Mouse (Mus musculus): ENCODE data around the gene Hs6st2. TPM values are rescaled to one million over a fixed set of nuclear protein-coding genes. Genes with fewer than 3 reads are reported as not detected.

The Hs6st2 gene
- polyA plus RNA-seq (2012; rRNA removed): 0.96 and 1.2 TPM in 2 replicates

GRCm38 (mm10) chrX:51681756-51682155 lies at the start of gene Hs6st2:
TSS of gene Hs6st2 (minus strand) at chrX:51681856.
- H3K27me3 ChIP-seq (ENCODE audit: control insufficient read depth, insufficient read depth, low read length): no peaks in the 10 kb centered on the region
- H3K27ac ChIP-seq (ENCODE audit: control insufficient read depth, insufficient read depth, low read depth, low read length): peak within 1 kb of the TSS; percentile 83
- H3K36me3 ChIP-seq (ENCODE audit: control insufficient read depth, insufficient read depth, low read length): no peaks in the 10 kb centered on the region
- H3K4me3 ChIP-seq (ENCODE audit: control insufficient read depth, low read depth, low read length): peak within 1 kb of the TSS; percentile 85
- TF ChIP-seq POLR2A (IDR thresholded peaks at IDR 0.05; ENCODE audit: control insufficient read depth, low read depth, low read length) (no peak), CTCF (IDR thresholded peaks at IDR 0.05; ENCODE audit: control insufficient read depth, insufficient read depth, insufficient replicate concordance, low read depth, low read length) (no peak)
- peaks cover 6% of the 10 kb centered on the region for H3K4me1 ChIP-seq (ENCODE audit: control insufficient read depth, insufficient read depth, low read length)

GRCm38 (mm10) chrX:51714086-51714745 lies 32.6 kb upstream of the Hs6st2 start:
- Histone ChIP-seq H3K4me3 (ENCODE audit: control insufficient read depth, low read depth, low read length) (no peak overlapping the region), H3K27ac (ENCODE audit: control insufficient read depth, insufficient read depth, low read depth, low read length) (no peak overlapping the region), H3K27me3 (ENCODE audit: control insufficient read depth, insufficient read depth, low read length) (no peaks in the 10 kb centered on the region), H3K4me1 (ENCODE audit: control insufficient read depth, insufficient read depth, low read length) (no peaks in the 10 kb centered on the region), H3K36me3 (ENCODE audit: control insufficient read depth, insufficient read depth, low read length) (no peaks in the 10 kb centered on the region)
- TF ChIP-seq POLR2A (IDR thresholded peaks at IDR 0.05; ENCODE audit: control insufficient read depth, low read depth, low read length) (no peak), CTCF (IDR thresholded peaks at IDR 0.05; ENCODE audit: control insufficient read depth, insufficient read depth, insufficient replicate concordance, low read depth, low read length) (no peak)

GRCm38 (mm10) chrX:51712996-51713395 lies 31.3 kb upstream of the Hs6st2 start:
- TF ChIP-seq CTCF (IDR thresholded peaks at IDR 0.05; ENCODE audit: control insufficient read depth, insufficient read depth, insufficient replicate concordance, low read depth, low read length) (no peak), POLR2A (IDR thresholded peaks at IDR 0.05; ENCODE audit: control insufficient read depth, low read depth, low read length) (no peak)
- Histone ChIP-seq H3K4me3 (ENCODE audit: control insufficient read depth, low read depth, low read length) (no peak overlapping the region), H3K27me3 (ENCODE audit: control insufficient read depth, insufficient read depth, low read length) (no peaks in the 10 kb centered on the region), H3K27ac (ENCODE audit: control insufficient read depth, insufficient read depth, low read depth, low read length) (no peak overlapping the region), H3K4me1 (ENCODE audit: control insufficient read depth, insufficient read depth, low read length) (no peaks in the 10 kb centered on the region), H3K36me3 (ENCODE audit: control insufficient read depth, insufficient read depth, low read length) (no peaks in the 10 kb centered on the region)

- H3K27ac ChIP-seq (ENCODE audit: control insufficient read depth, insufficient read depth, low read depth, low read length): no peak overlapping the region
- H3K4me1 ChIP-seq (ENCODE audit: control insufficient read depth, insufficient read depth, low read length): no peaks in the 10 kb centered on the region
- H3K36me3 ChIP-seq (ENCODE audit: control insufficient read depth, insufficient read depth, low read length): no peaks in the 10 kb centered on the region
- no peak overlapping the region for H3K4me3 ChIP-seq (ENCODE audit: control insufficient read depth, low read depth, low read length)
- TF ChIP-seq POLR2A (IDR thresholded peaks at IDR 0.05; ENCODE audit: control insufficient read depth, low read depth, low read length) (no peak), CTCF (IDR thresholded peaks at IDR 0.05; ENCODE audit: control insufficient read depth, insufficient read depth, insufficient replicate concordance, low read depth, low read length) (no peak)
- no peaks in the 10 kb centered on the region for H3K27me3 ChIP-seq (ENCODE audit: control insufficient read depth, insufficient read depth, low read length)
These were observed 21.2 kb upstream of the Hs6st2 start for GRCm38 (mm10) chrX:51702823-51703222.

- H3K36me3 ChIP-seq (ENCODE audit: control insufficient read depth, insufficient read depth, low read length): no peaks in the 10 kb centered on the region
- H3K4me1 ChIP-seq (ENCODE audit: control insufficient read depth, insufficient read depth, low read length): no peaks in the 10 kb centered on the region
- no peak for TF ChIP-seq CTCF (IDR thresholded peaks at IDR 0.05; ENCODE audit: control insufficient read depth, insufficient read depth, insufficient replicate concordance, low read depth, low read length)
- no peak for TF ChIP-seq POLR2A (IDR thresholded peaks at IDR 0.05; ENCODE audit: control insufficient read depth, low read depth, low read length)
- no peak overlapping the region for H3K4me3 ChIP-seq (ENCODE audit: control insufficient read depth, low read depth, low read length)
- H3K27me3 ChIP-seq (ENCODE audit: control insufficient read depth, insufficient read depth, low read length): no peaks in the 10 kb centered on the region
- no peak overlapping the region for H3K27ac ChIP-seq (ENCODE audit: control insufficient read depth, insufficient read depth, low read depth, low read length)
These were observed 17.4 kb upstream of the Hs6st2 start for GRCm38 (mm10) chrX:51699079-51699478.

GRCm38 (mm10) chrX:51686048-51686949 lies 4.6 kb upstream of the Hs6st2 start:
- no peak for TF ChIP-seq CTCF (IDR thresholded peaks at IDR 0.05; ENCODE audit: control insufficient read depth, insufficient read depth, insufficient replicate concordance, low read depth, low read length)
- TF ChIP-seq POLR2A (IDR thresholded peaks at IDR 0.05; ENCODE audit: control insufficient read depth, low read depth, low read length): no peak
- no peaks in the 10 kb centered on the region for H3K27me3 ChIP-seq (ENCODE audit: control insufficient read depth, insufficient read depth, low read length)

GRCm38 (mm10) chrX:51684336-51685056 lies 2.8 kb upstream of the Hs6st2 start:
- Histone ChIP-seq H3K27me3 (ENCODE audit: control insufficient read depth, insufficient read depth, low read length) (no peaks in the 10 kb centered on the region), H3K4me3 (ENCODE audit: control insufficient read depth, low read depth, low read length) (no peak overlapping the region), H3K4me1 (ENCODE audit: control insufficient read depth, insufficient read depth, low read length) (peaks cover 6% of the 10 kb centered on the region), H3K27ac (ENCODE audit: control insufficient read depth, insufficient read depth, low read depth, low read length) (no peak overlapping the region), H3K36me3 (ENCODE audit: control insufficient read depth, insufficient read depth, low read length) (no peaks in the 10 kb centered on the region)
- TF ChIP-seq CTCF (IDR thresholded peaks at IDR 0.05; ENCODE audit: control insufficient read depth, insufficient read depth, insufficient replicate concordance, low read depth, low read length) (no peak), POLR2A (IDR thresholded peaks at IDR 0.05; ENCODE audit: control insufficient read depth, low read depth, low read length) (no peak)

More at GRCm38 (mm10) chrX:51686048-51686949, 4.6 kb upstream of the Hs6st2 start:
- no peak overlapping the region for H3K4me3 ChIP-seq (ENCODE audit: control insufficient read depth, low read depth, low read length)
- H3K36me3 ChIP-seq (ENCODE audit: control insufficient read depth, insufficient read depth, low read length): no peaks in the 10 kb centered on the region
- H3K4me1 ChIP-seq (ENCODE audit: control insufficient read depth, insufficient read depth, low read length): peaks cover 2% of the 10 kb centered on the region
- H3K27ac ChIP-seq (ENCODE audit: control insufficient read depth, insufficient read depth, low read depth, low read length): no peak overlapping the region

Data from testis, adult 2 months (tissue).